Mouse (Mus musculus) lung, adult 2 months (tissue): ENCODE results near the gene Sav1.

Experiments used
- CTCF ChIP-seq: fragments of 200-500 bp; IDR thresholded peaks from 2 replicates; pipeline ENCODE4 v1.5.1; 2011; ENCODE audit warnings: mild to moderate bottlenecking, low read length, control low read depth; ENCODE audit not compliant: insufficient read depth
- POLR2A ChIP-seq: fragments of 200-500 bp; IDR thresholded peaks from 2 replicates; pipeline ENCODE4 v1.6.1; 2011; ENCODE audit warnings: low read depth, mild to moderate bottlenecking, control low read depth, low read length, borderline replicate concordance; ENCODE audit errors: extremely low read depth

DNA sequence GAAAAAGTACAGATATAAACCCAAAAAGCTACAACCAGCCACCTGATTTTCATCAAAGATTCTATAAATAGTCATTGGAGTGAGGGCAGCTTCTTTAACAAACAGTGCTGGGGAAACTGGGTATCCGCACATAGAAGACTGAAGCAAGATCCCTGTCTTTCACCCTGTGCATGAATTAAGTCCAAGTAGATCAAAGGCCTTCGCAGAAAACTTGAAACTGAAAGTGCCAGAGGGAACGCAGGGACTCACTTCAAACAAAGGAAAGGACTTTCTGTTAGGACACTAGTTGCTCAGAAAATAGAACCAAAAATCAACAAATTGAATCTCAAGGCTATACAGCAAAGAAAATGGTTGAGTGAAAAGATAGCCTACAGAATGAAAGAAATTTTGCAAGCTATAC, 8.6 kb upstream of the Sav1 start:
- TF ChIP-seq CTCF (no peak), POLR2A (no peak)
